Comparison of ENCODE assay signal across 7 mouse cellular contexts in the genomic region with DNA sequence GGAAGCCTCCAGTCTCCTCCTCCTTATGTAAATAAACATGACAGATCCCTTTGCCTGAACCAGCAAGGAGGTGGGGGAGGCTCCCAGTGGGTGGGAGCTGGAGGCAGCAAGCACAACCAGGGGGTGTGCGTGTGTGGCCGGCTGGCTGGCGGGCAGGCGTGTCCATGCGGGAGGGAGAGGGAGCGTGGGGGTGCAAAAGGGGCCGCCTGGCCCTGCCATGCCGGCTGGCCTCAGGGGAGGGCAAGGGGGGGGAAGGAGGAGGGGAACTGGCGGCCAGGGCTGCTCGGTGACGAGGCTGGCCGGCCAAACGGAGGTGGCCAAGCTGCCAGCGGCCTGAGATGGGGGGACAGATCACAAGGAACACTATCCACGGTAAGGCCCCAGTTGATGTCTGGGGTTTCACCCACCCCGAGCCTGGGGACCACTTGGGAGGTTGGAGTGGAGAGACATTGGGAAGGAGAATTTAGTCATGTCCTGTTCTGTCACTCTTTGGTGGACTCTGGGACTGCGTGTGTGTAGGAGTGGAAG. TPM values are rescaled to one million over a fixed set of nuclear protein-coding genes. Genes with fewer than 3 reads are reported as not detected.
DNase-seq lines count a peak whose midpoint lies in the region; ATAC-seq and TF ChIP-seq lines count a peak whose summit lies in the region.

No protein-coding gene starts in this region.

- H3K27ac ChIP-seq in embryonic facial prominence, embryonic 15.5 days (replicated peaks), result no peak overlapping the region; the same call in 1 of the 2 replicates
- H3K27ac ChIP-seq in heart, embryonic 10.5 days, result peak overlapping the region; percentile 72
- no peak overlapping the region for H3K27ac ChIP-seq in liver, adult 2 months (replicated peaks; ENCODE audit: insufficient read depth, low read depth, low read length)

- no peak for TF ChIP-seq POLR2A in liver, adult 2 months (IDR thresholded peaks at IDR 0.05; ENCODE audit: extremely low read depth, insufficient read depth, low read length)
- peak; percentile 65 for TF ChIP-seq POLR2A in myocyte (IDR thresholded peaks at IDR 0.05; ENCODE audit: insufficient read length, low read depth)

- H3K4me3 ChIP-seq in embryonic facial prominence, embryonic 15.5 days (replicated peaks), result peak overlapping the region; percentile 26
- H3K4me3 ChIP-seq in heart, embryonic 10.5 days, result peak overlapping the region; percentile 56
- H3K4me3 ChIP-seq in liver, adult 2 months (ENCODE audit: insufficient read depth, low read depth, low read length), result peak overlapping the region; percentile 40; the same call in 1 of the 2 replicates
- peak overlapping the region; percentile 38 for H3K4me3 ChIP-seq in myocyte

- H3K36me3 ChIP-seq in embryonic facial prominence, embryonic 15.5 days, result no peaks in the 10 kb centered on the region
- no peaks in the 10 kb centered on the region for H3K36me3 ChIP-seq in heart, embryonic 10.5 days
- H3K36me3 ChIP-seq in liver, adult 2 months (ENCODE audit: control insufficient read depth, insufficient read depth, low read length), result no peaks in the 10 kb centered on the region
- no peaks in the 10 kb centered on the region for H3K36me3 ChIP-seq in myocyte (ENCODE audit: control insufficient read depth, insufficient read depth)

- no peaks in the 10 kb centered on the region for H3K27me3 ChIP-seq in embryonic facial prominence, embryonic 15.5 days
- peaks cover 17% of the 10 kb centered on the region for H3K27me3 ChIP-seq in heart, embryonic 10.5 days (ENCODE audit: insufficient read depth, poor library complexity, severe bottlenecking)
- H3K27me3 ChIP-seq in liver, adult 2 months (ENCODE audit: control insufficient read depth, insufficient read depth, low read length), result no peaks in the 10 kb centered on the region
- H3K27me3 ChIP-seq in myocyte (ENCODE audit: control insufficient read depth, insufficient read depth, insufficient read length), result no peaks in the 10 kb centered on the region

- H3ac ChIP-seq in myocyte (ENCODE audit: control insufficient read depth, insufficient read length), result peak overlapping the region; percentile 11

- H3K79me2 ChIP-seq in liver, adult 2 months (ENCODE audit: control insufficient read depth, insufficient read depth, low read length), result no peaks in the 10 kb centered on the region
- peaks cover 30% of the 10 kb centered on the region for H3K79me2 ChIP-seq in myocyte (ENCODE audit: control insufficient read depth, insufficient read depth)

- peaks cover 12% of the 10 kb centered on the region for H3K4me1 ChIP-seq in embryonic facial prominence, embryonic 15.5 days
- peaks cover 18% of the 10 kb centered on the region for H3K4me1 ChIP-seq in heart, embryonic 10.5 days
- H3K4me1 ChIP-seq in liver, adult 2 months (ENCODE audit: control insufficient read depth, insufficient read depth, low read length), result no peaks in the 10 kb centered on the region

- H3K4me2 ChIP-seq in embryonic facial prominence, embryonic 15.5 days (replicated peaks), result peak overlapping the region; percentile 52
- peak overlapping the region; percentile 73 for H3K4me2 ChIP-seq in myocyte (ENCODE audit: low read depth)

- WGBS in embryonic facial prominence, embryonic 15.5 days, result 5% methylated on average over 17 of the region's 17 CpGs
- whole genome bisulfite sequencing in heart, embryonic 10.5 days, result 4% methylated on average over 17 of the region's 17 CpGs
- WGBS in liver, adult 2 months, result 16% methylated on average over 17 of the region's 17 CpGs

- no peaks in the 10 kb centered on the region for H3K9me3 ChIP-seq in embryonic facial prominence, embryonic 15.5 days (replicated peaks)
- H3K9me3 ChIP-seq in heart, embryonic 10.5 days, result no peaks in the 10 kb centered on the region

- TF ChIP-seq CTCF in liver, adult 2 months (IDR thresholded peaks at IDR 0.05; ENCODE audit: low read depth, low read length), result no peak

- peak; percentile 81 for DNase-seq in heart, embryonic 10.5 days (ENCODE audit: low spot score)
- DNase-seq in kidney, adult 9 months, result peak; percentile 18
- peak; percentile 18 for DNase-seq in liver, adult 2 months (ENCODE audit: extremely low read depth, low read depth, low spot score)
- peak; percentile 48 for DNase-seq in urinary bladder, adult 2 months (ENCODE audit: low spot score)

- H3K9ac ChIP-seq in embryonic facial prominence, embryonic 15.5 days, result no peak overlapping the region
- peak overlapping the region; percentile 46 for H3K9ac ChIP-seq in liver, adult 2 months (ENCODE audit: low read depth, low read length)

- peak; percentile 42 for ATAC-seq in cerebellum, adult (ENCODE audit: insufficient number of reproducible peaks, low FRiP score, low TSS enrichment)
- ATAC-seq in embryonic facial prominence, embryonic 15.5 days (ENCODE audit: insufficient number of reproducible peaks, low FRiP score, low TSS enrichment, low read depth), result peak; percentile 76

TF ChIP-seq in myocyte, 11 proteins besides CTCF, POLR2A, EP300 and RAD21:
- TF ChIP-seq MYOG (IDR thresholded peaks at IDR 0.05; ENCODE audit: control insufficient read depth in 1 of 3, insufficient read depth in 1 of 3, insufficient read length in 2 of 3, low read depth in 2 of 3) (peak in 2 of 3 experiments; percentile 48 to 73), TCF12 (IDR thresholded peaks at IDR 0.05; ENCODE audit: insufficient read depth, poor library complexity, severe bottlenecking) (no peak), MYOD1 (IDR thresholded peaks at IDR 0.05; ENCODE audit: control insufficient read depth in 1 of 3, insufficient read length in 2 of 3, low read depth in 2 of 3) (peak in 1 of 3 experiments; percentile 62)

RNA-seq across cellular contexts. Expression of gene Neurl1a, which starts 50.2 kb away (rescaled TPM):
- 8.0 and 9.0 TPM in 2 replicates for polyA plus RNA-seq in embryonic facial prominence, embryonic 15.5 days (2015; fragmentation: Nextera tagmentation; extraction: Ambion mirVana)
- 3.4 and 5.1 TPM in 2 replicates for polyA plus RNA-seq in heart, embryonic 10.5 days (2016; fragmentation: Nextera tagmentation; extraction: Ambion mirVana)
- total RNA-seq in liver, adult 2 months (2014; rRNA removed), result 0.28 and 0.34 TPM in 2 replicates
- 0.24 and 0.28 TPM in 2 replicates for polyA plus RNA-seq in liver, adult 2 months (2012; rRNA removed)
- 120 TPM for polyA plus RNA-seq in myocyte (2012; fragmentation: generic; extraction: Trizol)
- polyA plus RNA-seq in urinary bladder, adult 2 months (2012; rRNA removed), result 22.5 and 31.0 TPM in 2 replicates

Comparison
In these comparisons a context has a peak if more than half of its experiments do, and no peak if none do; other contexts are left out.
1. DNase-seq: peak in every context shown above with its lines; median percentile 81 in heart, embryonic 10.5 days; 48 in urinary bladder, adult 2 months; 18 in kidney, adult 9 months; 18 in liver, adult 2 months.